Mouse (Mus musculus) layer of hippocampus, adult 11-12 months (tissue): Measurements from ENCODE around the gene Hdlbp.
A peak's percentile ranks its signal among the peaks of the same experiment; 100 is the strongest.

Experiments used
- DNase-seq: peaks from one replicate; pipeline ENCODE4 v3.0.0; 2022; ENCODE audit warnings: low spot score

The Hdlbp gene

GRCm38 (mm10) chr1:93445111-93445821 is 33.3 kb downstream of the Hdlbp start:
- peak; percentile 54 for DNase-seq

- peak; percentile 64 for DNase-seq
These were observed 34.1 kb downstream of the Hdlbp start for GRCm38 (mm10) chr1:93444405-93445110.

GRCm38 (mm10) chr1:93439321-93439720 is 39.3 kb downstream of the Hdlbp start:
- DNase-seq: no peak

GRCm38 (mm10) chr1:93432087-93432486 is 46.5 kb downstream of the Hdlbp start:
- DNase-seq: no peak

GRCm38 (mm10) chr1:93403403-93403802 is 75.2 kb downstream of the Hdlbp start:
- DNase-seq: no peak

- DNase-seq: peak; percentile 21
These were observed 77.2 kb downstream of the Hdlbp start for GRCm38 (mm10) chr1:93401191-93402052.

- DNase-seq: no peak
These were observed 89.7 kb downstream of the Hdlbp start for GRCm38 (mm10) chr1:93388906-93389305.

- no peak for DNase-seq
These were observed 91.4 kb downstream of the Hdlbp start for GRCm38 (mm10) chr1:93387198-93387597.

- DNase-seq: no peak
These were observed 99.5 kb downstream of the Hdlbp start for GRCm38 (mm10) chr1:93379117-93379516.

- DNase-seq: no peak
These were observed 101.3 kb downstream of the Hdlbp start for GRCm38 (mm10) chr1:93377307-93377706.

- no peak for DNase-seq
These were observed 105.0 kb downstream of the Hdlbp start, which contains the start of gene Ano7 for GRCm38 (mm10) chr1:93373665-93374064. Ano7 (plus strand) TSS chr1:93373930.

- no peak for DNase-seq
These were observed 113.0 kb downstream of the Hdlbp start for GRCm38 (mm10) chr1:93365641-93366040.

- no peak for DNase-seq
These were observed 116.0 kb downstream of the Hdlbp start for GRCm38 (mm10) chr1:93362661-93363060.
